Mouse (Mus musculus) telencephalon, adult 2 months (tissue): ENCODE results near the gene Mrps18b.
"Not testable (repeated sequence)": the region's sequence is repeated elsewhere in the genome, so short reads cannot be mapped to it uniquely, and the experiment has no call there.

Experiments used
- DNase-seq: peaks from one replicate; pipeline ENCODE4 v3.0.0-alpha.2; 2011; ENCODE audit warnings: low read depth, low spot score

The Mrps18b gene

GRCm38 (mm10) chr17:35916297-35917142 lies at the start of gene Mrps18b, which contains the start of gene Ppp1r10:
Gene Mrps18b (minus strand): TSS chr17:35916389.
Gene Ppp1r10 (plus strand): TSS chr17:35916434.
- peak; percentile 99 for DNase-seq

DNA sequence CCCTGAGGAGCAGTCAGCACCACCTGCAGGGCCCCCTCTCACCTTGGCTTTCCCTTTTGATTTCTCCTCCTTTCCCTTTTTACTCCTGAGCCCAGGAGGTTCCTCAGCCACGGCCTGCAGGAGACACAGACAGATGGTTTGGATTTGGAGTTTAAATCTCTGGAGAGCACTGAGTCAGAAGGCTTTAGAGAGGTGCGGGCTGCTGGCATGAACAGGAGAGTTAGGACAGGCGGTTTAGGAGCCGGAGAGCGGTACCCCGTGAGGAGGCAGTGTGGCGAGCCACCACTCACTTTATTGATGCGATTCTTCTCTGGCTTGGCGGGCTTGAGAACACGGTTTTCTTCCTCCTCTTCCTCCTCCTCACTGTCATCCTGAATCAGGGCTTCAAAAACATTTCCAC lies 47.1 kb upstream of the Mrps18b start:
- DNase-seq: no peak

DNA sequence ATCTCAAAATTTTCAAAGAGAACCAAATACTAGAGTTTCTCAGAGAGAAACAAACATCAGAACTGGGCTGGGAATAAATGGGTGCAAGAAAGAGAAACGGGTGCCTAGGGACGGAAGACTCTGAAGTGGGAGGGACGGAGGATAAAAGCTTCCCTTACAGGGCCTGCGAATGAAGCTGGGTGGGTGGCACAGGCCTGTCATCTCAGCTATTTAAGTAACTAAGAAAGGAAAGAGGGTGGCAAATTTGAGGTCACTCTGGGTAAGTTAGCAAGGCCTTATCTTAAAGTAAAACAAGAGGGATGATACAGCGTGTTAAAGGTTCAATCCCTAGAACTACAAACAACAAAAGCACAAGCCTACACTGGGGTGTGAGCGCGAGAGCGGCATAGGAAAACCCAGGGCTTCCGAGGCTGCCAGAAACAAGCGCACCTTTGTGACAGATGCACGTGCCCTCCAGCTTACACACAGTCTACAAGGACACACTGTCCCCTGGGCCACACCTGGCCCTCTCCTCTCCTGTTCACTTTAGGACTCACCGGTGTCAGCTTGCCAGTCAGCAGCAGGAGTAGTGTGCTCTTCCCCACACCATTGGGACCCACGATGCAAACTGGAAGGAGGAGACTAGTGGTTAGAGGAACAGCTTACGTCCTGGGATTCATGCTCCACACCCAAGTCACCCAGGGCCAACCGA lies 42.5 kb upstream of the Mrps18b start:
- DNase-seq: no peak

DNA sequence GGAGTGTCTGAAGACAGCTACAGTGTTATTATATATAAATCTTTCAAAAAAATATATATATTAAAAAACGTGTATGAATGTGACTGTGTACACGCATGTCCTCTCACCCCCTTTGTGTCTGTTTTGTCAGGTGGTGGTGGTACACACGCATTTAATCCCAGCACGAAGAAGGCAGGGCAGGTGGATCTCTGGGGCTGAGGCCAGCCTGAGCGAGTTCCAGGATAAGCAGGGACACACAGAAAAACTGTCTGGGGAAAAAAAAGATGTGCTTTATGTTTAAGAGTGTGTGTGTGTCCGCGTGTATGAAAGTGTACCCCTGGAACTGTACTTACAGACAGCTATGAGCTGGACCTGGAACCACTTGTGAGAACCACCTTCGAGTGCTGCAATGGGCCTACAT lies 38.5 kb upstream of the Mrps18b start:
- no peak for DNase-seq

- not testable (repeated sequence) for DNase-seq
These were observed 36.4 kb upstream of the Mrps18b start for GRCm38 (mm10) chr17:35952559-35952958.

- DNase-seq: not testable (repeated sequence)
These were observed 34.8 kb upstream of the Mrps18b start for GRCm38 (mm10) chr17:35950946-35951345.

DNA sequence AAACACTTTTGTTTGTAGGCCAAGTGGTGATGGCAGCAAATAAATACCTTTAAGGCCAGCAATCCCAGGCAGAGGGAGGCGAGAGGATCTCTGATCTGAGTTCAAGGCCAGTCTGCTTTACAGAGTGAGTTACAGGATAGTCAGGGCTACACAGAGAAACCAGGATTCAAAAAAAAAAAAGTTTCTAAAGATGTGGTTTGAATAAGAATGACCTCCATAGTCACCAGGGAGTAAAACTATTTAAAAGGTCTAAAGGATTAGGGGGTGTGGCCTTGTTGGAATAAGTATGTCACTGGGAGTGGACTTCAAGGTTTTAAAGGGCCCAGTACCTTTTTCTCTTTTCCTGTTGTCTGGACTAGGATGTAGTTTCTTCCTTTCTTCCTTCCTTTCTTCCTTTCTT lies 23.8 kb upstream of the Mrps18b start:
- DNase-seq: no peak

- DNase-seq: no peak
These were observed 22.9 kb upstream of the Mrps18b start for GRCm38 (mm10) chr17:35939108-35939507.

DNA sequence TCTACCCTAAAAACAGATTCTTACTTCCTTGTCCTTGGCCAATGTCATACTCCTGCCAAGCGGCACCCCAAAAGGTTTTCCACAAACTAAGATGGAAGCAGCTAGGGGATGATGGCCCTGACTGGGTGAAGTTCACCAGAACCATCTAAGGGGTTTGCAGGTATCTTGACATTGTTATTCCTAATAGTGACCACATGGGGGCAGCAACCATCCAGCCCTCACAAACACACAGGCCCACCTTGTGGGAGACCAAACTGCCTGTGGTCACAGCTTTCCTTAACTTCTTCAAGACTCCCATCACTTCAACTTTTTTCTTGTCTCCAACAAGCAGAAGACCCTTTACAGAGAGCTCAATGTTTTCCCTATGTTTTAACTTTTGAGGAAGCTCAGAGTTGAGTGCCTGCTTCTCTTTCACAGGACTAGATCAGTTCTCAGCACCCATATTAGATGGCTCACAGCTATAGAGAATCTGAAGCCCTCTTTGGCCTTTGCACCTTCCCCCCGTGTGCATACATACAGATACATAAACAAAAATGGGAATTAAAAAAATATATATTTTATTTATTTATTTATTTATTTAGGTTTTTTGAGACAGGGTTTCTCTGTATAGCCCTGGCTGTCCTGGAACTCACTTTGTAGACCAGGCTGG lies 21.6 kb upstream of the Mrps18b start:
- DNase-seq: no peak

- not testable (repeated sequence) for DNase-seq
These were observed 19.6 kb upstream of the Mrps18b start for GRCm38 (mm10) chr17:35935763-35936162.

DNA sequence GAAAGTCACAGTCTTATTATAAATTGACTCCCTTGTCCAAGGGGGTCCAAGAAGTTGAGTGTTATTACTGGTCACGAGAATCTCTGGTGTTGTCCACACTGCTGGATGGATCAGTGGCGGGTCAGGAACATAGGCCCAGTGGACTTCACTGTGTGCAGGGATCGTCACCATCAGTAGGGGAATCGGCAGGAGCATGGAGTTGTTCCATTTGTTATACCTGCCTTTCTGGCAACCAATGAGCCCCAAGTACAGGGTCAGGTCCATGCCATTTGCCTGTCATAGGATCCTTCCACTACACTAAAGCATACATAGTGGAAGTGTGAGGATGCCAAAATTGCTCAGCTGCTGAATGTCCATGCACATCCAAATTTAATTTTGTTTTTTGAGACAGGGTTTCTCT lies 16.4 kb upstream of the Mrps18b start:
- no peak for DNase-seq

- DNase-seq: no peak
These were observed 14.4 kb upstream of the Mrps18b start for GRCm38 (mm10) chr17:35930627-35931026.

DNA sequence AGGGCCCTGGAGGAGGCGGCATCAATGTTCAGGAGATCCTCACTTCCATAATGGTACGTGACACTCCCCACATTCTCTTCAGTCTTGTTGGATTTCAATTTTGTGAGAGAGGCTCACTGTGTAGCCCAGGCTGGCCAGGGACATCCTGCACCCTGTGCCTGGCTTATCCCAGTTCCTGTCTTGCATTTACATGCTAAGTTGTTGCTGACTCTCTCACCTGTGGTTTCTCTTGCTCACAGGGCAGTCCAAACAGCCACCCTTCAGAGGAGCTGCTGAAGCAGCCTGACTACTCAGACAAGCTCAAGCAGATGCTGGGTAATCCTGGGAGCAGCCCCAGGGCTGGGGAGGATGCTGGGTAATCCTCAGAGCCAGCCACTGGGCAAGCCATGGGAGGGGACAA lies 13.3 kb upstream of the Mrps18b start:
- DNase-seq: no peak

GRCm38 (mm10) chr17:35927471-35927870 lies 11.3 kb upstream of the Mrps18b start:
- DNase-seq: no peak

GRCm38 (mm10) chr17:35923281-35923680 lies 7.1 kb upstream of the Mrps18b start:
- DNase-seq: no peak

- no peak for DNase-seq
These were observed 6.4 kb upstream of the Mrps18b start for GRCm38 (mm10) chr17:35922566-35922965.

DNA sequence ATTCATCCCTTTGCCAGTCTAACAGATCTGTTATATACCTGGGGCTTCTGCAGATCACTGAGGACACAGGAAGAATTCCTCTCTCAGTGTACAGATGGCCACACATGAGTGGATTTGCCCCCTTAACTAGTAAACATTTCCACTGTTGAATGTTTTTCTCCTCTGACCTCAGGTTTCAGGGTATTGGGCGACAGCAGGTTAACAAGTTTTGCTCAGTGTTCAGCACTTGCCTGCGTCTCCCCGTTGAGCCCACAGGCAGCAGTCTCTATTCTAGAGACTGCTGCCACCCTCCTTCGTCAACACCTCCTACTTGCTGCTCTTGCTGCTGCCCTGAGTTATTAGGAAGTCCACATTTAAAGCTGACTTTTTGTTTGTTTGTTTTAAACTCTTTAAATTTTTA lies 5.5 kb upstream of the Mrps18b start:
- DNase-seq: no peak

GRCm38 (mm10) chr17:35920862-35921562 lies 4.8 kb upstream of the Mrps18b start:
- DNase-seq: no peak

- DNase-seq: no peak
These were observed 4.2 kb upstream of the Mrps18b start for GRCm38 (mm10) chr17:35920384-35920783.

DNA sequence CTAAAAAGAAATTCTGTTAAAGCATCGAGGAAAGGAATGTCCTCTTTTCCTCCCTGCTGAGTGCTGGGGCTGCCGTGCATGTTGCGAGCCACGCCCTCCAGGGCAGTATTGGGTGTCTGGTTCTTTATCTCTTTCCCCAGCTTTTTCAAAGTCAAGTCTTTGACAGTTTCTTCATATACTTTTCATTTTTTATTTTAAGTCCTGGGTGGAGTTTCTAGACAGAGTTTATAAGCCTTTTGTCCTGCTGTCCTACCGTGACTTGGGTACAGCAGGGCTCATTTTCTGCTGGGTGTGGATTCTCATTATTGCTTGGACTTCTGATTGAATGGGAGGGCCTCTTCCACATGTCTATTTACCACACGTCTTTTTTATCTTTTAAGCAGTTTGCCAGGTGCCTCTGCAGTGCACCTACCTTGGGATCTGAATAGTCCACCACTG lies 3.7 kb upstream of the Mrps18b start:
- DNase-seq: no peak

DNA sequence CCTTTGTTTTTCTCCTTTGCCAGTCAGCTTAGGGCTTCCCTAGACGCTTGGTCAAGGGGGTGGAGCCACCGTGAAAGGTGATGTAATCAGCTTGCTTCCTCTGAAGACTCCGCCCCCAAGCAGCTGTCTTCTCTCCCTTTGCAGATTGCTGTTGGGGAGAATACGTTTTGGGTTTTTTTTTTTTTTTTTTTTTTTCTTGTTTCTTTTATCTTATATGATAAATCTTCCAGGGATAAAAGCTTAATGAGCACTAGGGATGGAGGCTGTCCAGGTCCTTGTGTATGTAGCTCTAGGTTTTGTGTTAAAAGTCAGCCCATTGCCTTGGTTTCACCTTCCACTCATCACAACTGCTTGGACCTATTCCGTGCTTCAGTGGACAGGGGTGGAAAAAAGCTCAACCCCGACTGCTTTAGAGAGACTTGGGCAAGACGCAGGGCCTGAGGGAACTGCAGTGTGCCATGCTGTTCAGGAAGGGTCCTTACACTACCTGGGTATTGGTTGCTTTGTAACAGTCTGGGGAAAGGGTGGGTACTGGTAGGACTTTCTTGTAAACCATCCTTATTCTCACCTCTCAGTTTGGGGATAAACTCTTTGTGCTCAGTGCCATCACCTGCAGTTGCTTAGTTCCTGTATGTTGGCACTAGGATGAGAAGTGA lies 3.0 kb upstream of the Mrps18b start:
- peak; percentile 98 for DNase-seq
